Mouse (Mus musculus) heart, adult 9 months (tissue): ENCODE results near the gene Slamf7.
A peak's percentile ranks its signal among the peaks of the same experiment; 100 is the strongest.

Source experiments
- DNase-seq, 2 experiments: peaks; one replicate each; pipeline ENCODE4 v3.0.0; 2022; ENCODE audit warnings: low spot score in 2 of 2

Gene Slamf7

GRCm38 (mm10) chr1:171637101-171637500, 15.7 kb downstream of the Slamf7 start:
- DNase-seq: no peak

- no peak for DNase-seq
Measured at GRCm38 (mm10) chr1:171635696-171636095, 17.1 kb downstream of the Slamf7 start.

- peak; percentile 43 to 60 for DNase-seq
Measured at GRCm38 (mm10) chr1:171631447-171631846, 21.4 kb downstream of the Slamf7 start.

GRCm38 (mm10) chr1:171630912-171631311, 21.9 kb downstream of the Slamf7 start:
- no peak for DNase-seq

GRCm38 (mm10) chr1:171630041-171630440, 22.8 kb downstream of the Slamf7 start:
- no peak for DNase-seq

- no peak for DNase-seq
Measured at GRCm38 (mm10) chr1:171629168-171629567, 23.7 kb downstream of the Slamf7 start.

GRCm38 (mm10) chr1:171627801-171628200, 25.0 kb downstream of the Slamf7 start:
- DNase-seq: no peak

- DNase-seq: no peak
Measured at GRCm38 (mm10) chr1:171620091-171620490, 32.7 kb downstream of the Slamf7 start.

GRCm38 (mm10) chr1:171619645-171620044, 33.2 kb downstream of the Slamf7 start:
- DNase-seq: no peak

GRCm38 (mm10) chr1:171619001-171619400, 33.8 kb downstream of the Slamf7 start:
- DNase-seq: peak; percentile 35 to 68

GRCm38 (mm10) chr1:171616881-171617515, 35.8 kb downstream of the Slamf7 start:
- DNase-seq: no peak

GRCm38 (mm10) chr1:171613962-171614361, 38.9 kb downstream of the Slamf7 start:
- DNase-seq: no peak

GRCm38 (mm10) chr1:171610781-171611180, 42.1 kb downstream of the Slamf7 start:
- DNase-seq: no peak

- DNase-seq: no peak
Measured at GRCm38 (mm10) chr1:171610026-171610425, 42.8 kb downstream of the Slamf7 start.

GRCm38 (mm10) chr1:171607176-171607575, 45.7 kb downstream of the Slamf7 start, which contains the start of gene Ly9:
Gene Ly9, minus strand, starts transcription at chr1:171607410.
- DNase-seq: no peak

GRCm38 (mm10) chr1:171606656-171607055, 46.2 kb downstream of the Slamf7 start:
- no peak for DNase-seq

- DNase-seq: no peak
Measured at GRCm38 (mm10) chr1:171604686-171605085, 48.1 kb downstream of the Slamf7 start.

GRCm38 (mm10) chr1:171584584-171584983, 68.3 kb downstream of the Slamf7 start:
- no peak for DNase-seq
